ENCODE assay signal across 26 mouse cellular contexts in the genomic region with DNA sequence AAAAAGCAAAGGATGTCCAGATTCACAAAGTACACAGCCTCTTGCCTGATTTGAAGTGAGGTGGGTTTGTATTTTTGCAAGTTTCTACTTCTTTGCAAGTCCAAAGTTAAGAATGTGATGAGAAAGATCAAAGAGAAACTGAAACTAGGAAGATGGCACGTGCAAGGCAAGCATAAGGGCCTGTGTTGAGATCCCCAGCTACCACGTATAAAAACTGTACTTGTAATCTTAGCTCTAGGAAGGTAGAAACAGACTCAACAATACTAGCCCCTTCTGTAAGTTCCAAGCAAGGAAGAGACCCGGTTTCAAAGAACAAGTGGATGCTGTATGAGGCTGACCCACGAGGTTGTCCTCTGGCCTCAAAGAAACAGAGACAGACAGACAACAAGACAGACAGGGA.
DNase-seq lines count a peak whose midpoint lies in the region; ATAC-seq and TF ChIP-seq lines count a peak whose summit lies in the region.
"Had no signal": no experiment of that assay in that cellular context is flagged by ENCODE, and none has a peak within 500 bp of the region (broad histone marks: within the 10 kb centered on the region; RNA-seq: fewer than 3 reads in every experiment).

No protein-coding gene starts in this region.

- no peak overlapping the region for H3ac ChIP-seq in myocyte (ENCODE audit: control insufficient read depth, insufficient read length)

- H3K4me1 ChIP-seq in liver, postnatal 0 days (ENCODE audit: insufficient read depth) = peaks cover 7% of the 10 kb centered on the region
- no peaks in the 10 kb centered on the region for H3K4me1 ChIP-seq in liver, embryonic 11.5 days (replicated peaks; ENCODE audit: control insufficient read depth, insufficient read depth, low read length)
- H3K4me1 ChIP-seq: embryonic facial prominence, embryonic 13.5 days; forebrain, embryonic 12.5 days; hindbrain, embryonic 12.5 days; liver, embryonic 15.5 days had no signal

- H3K36me3 ChIP-seq in liver, postnatal 0 days (replicated peaks; ENCODE audit: insufficient read depth, low read length) = peaks cover 12% of the 10 kb centered on the region
- peaks cover 3% of the 10 kb centered on the region for H3K36me3 ChIP-seq in liver, embryonic 11.5 days (ENCODE audit: control insufficient read depth, insufficient read depth, low read length)
- H3K36me3 ChIP-seq in myocyte (ENCODE audit: control insufficient read depth, insufficient read depth) = no peaks in the 10 kb centered on the region
- H3K36me3 ChIP-seq: embryonic facial prominence, embryonic 13.5 days; hindbrain, embryonic 12.5 days; neural tube, embryonic 15.5 days had no signal

- TF ChIP-seq CTCF in liver, postnatal 0 days (IDR thresholded peaks at IDR 0.05; ENCODE audit: low read depth) = no peak
- no peak for TF ChIP-seq CTCF in left cerebral cortex, adult 2 months (IDR thresholded peaks at IDR 0.05)

- DNase-seq in liver, postnatal 0 days = no peak
- no peak for DNase-seq in liver, embryonic 11.5 days (ENCODE audit: low spot score)
- DNase-seq in CD4-positive helper T cell, adult 2 months (ENCODE audit: low read depth, low spot score) = peak; percentile 69
- no peak for DNase-seq in cerebellum, adult 9-10 months
- DNase-seq in left cerebral cortex, adult 2 months (ENCODE audit: extremely low spot score in 1 of 2, low spot score in 2 of 2) = no peak
- DNase-seq in frontal cortex, adult 2 months (ENCODE audit: extremely low spot score in 1 of 2, low spot score in 1 of 2) = no peak
- DNase-seq: cerebellum, adult 18-20 months; cerebellum, postnatal 36 days; embryo, embryonic 11 days; heart, postnatal 14 days; kidney, adult 18-20 months; kidney, postnatal 4 days; left cerebral cortex, postnatal 4 days; midbrain, embryonic 14.5 days; thymus, postnatal 14 days had no signal

- peak overlapping the region; percentile 26; the same call in 1 of the 2 replicates for H3K9ac ChIP-seq in liver, postnatal 0 days (replicated peaks)
- H3K9ac ChIP-seq in liver, embryonic 11.5 days (ENCODE audit: low read depth, low read length) = no peak overlapping the region
- H3K9ac ChIP-seq: embryonic facial prominence, embryonic 13.5 days; forebrain, embryonic 12.5 days; hindbrain, embryonic 12.5 days; limb, embryonic 15.5 days; liver, embryonic 15.5 days; neural tube, embryonic 15.5 days had no signal

- no peak for TF ChIP-seq POLR2A in myocyte (IDR thresholded peaks at IDR 0.05; ENCODE audit: insufficient read length, low read depth)

- no peaks in the 10 kb centered on the region for H3K9me3 ChIP-seq in liver, postnatal 0 days (ENCODE audit: low read length)
- no peaks in the 10 kb centered on the region for H3K9me3 ChIP-seq in liver, embryonic 11.5 days (ENCODE audit: control insufficient read depth, low read length)
- H3K9me3 ChIP-seq: embryonic facial prominence, embryonic 13.5 days; forebrain, embryonic 12.5 days; hindbrain, embryonic 12.5 days; limb, embryonic 15.5 days; liver, embryonic 15.5 days; neural tube, embryonic 15.5 days had no signal

- no peaks in the 10 kb centered on the region for H3K79me2 ChIP-seq in myocyte (ENCODE audit: control insufficient read depth, insufficient read depth)

- intact Hi-C loops in left cerebral cortex, adult 2 months (cut with DNase I) = no loop called here

- no peak overlapping the region for H3K27ac ChIP-seq in liver, postnatal 0 days (ENCODE audit: low read depth)
- H3K27ac ChIP-seq in liver, embryonic 11.5 days (ENCODE audit: low read depth, low read length) = no peak overlapping the region
- no peak overlapping the region for H3K27ac ChIP-seq in left cerebral cortex, adult 2 months
- H3K27ac ChIP-seq: embryonic facial prominence, embryonic 13.5 days; forebrain, embryonic 12.5 days; hindbrain, embryonic 12.5 days; limb, embryonic 15.5 days; liver, embryonic 15.5 days; neural tube, embryonic 15.5 days had no signal

- H3K4me2 ChIP-seq in liver, postnatal 0 days (ENCODE audit: low read depth, low read length) = peak overlapping the region; percentile 40; the same call in 1 of the 2 replicates
- no peak overlapping the region for H3K4me2 ChIP-seq in liver, embryonic 11.5 days
- H3K4me2 ChIP-seq in myocyte (ENCODE audit: low read depth) = peak overlapping the region; percentile 27
- H3K4me2 ChIP-seq: embryonic facial prominence, embryonic 13.5 days; forebrain, embryonic 12.5 days; heart, embryonic 11.5 days; hindbrain, embryonic 12.5 days; limb, embryonic 15.5 days; liver, embryonic 15.5 days; neural tube, embryonic 15.5 days had no signal

- H3K4me3 ChIP-seq in liver, postnatal 0 days (ENCODE audit: low read depth, low read length) = no peak overlapping the region
- H3K4me3 ChIP-seq in liver, embryonic 11.5 days (ENCODE audit: low read depth, low read length) = no peak overlapping the region
- no peak overlapping the region for H3K4me3 ChIP-seq in myocyte
- no peak overlapping the region for H3K4me3 ChIP-seq in left cerebral cortex, adult 2 months
- H3K4me3 ChIP-seq: embryonic facial prominence, embryonic 13.5 days; erythroblast, embryonic 14.5 days; forebrain, embryonic 12.5 days; hindbrain, embryonic 12.5 days; limb, embryonic 15.5 days; liver, embryonic 15.5 days; neural tube, embryonic 15.5 days had no signal

- H3K27me3 ChIP-seq in liver, postnatal 0 days (ENCODE audit: insufficient read depth, low read length) = no peaks in the 10 kb centered on the region
- H3K27me3 ChIP-seq in liver, embryonic 11.5 days (replicated peaks; ENCODE audit: control insufficient read depth, insufficient read depth, low read length) = no peaks in the 10 kb centered on the region
- no peaks in the 10 kb centered on the region for H3K27me3 ChIP-seq in myocyte (ENCODE audit: control insufficient read depth, insufficient read depth, insufficient read length)
- H3K27me3 ChIP-seq: embryonic facial prominence, embryonic 13.5 days; forebrain, embryonic 12.5 days; hindbrain, embryonic 12.5 days; limb, embryonic 15.5 days; liver, embryonic 15.5 days had no signal

- TF ChIP-seq EP300 in liver, postnatal 0 days (IDR thresholded peaks at IDR 0.05; ENCODE audit: low read depth) = no peak

- no peak for ATAC-seq in liver, postnatal 0 days
- ATAC-seq in liver, embryonic 11.5 days (replicated peaks; ENCODE audit: low FRiP score) = no peak
- peak; percentile 24 for ATAC-seq in activated CD4-positive, CD25-positive, alpha-beta regulatory T cell, adult 4 months
- ATAC-seq: lung, postnatal 0 days had no signal

- 47% methylated on average over 4 of the region's 4 CpGs for WGBS in liver, postnatal 0 days (ENCODE audit: insufficient replicate concordance)
- WGBS in liver, embryonic 11.5 days = 73% methylated on average over 4 of the region's 4 CpGs

TF ChIP-seq in myocyte, 11 proteins besides CTCF, POLR2A, EP300 and RAD21:
- TF ChIP-seq TCF12 (IDR thresholded peaks at IDR 0.05; ENCODE audit: insufficient read depth, poor library complexity, severe bottlenecking) (no peak), TCF3 (IDR thresholded peaks at IDR 0.05; ENCODE audit: insufficient read length, low read depth) (no peak), CEBPB (IDR thresholded peaks at IDR 0.05; ENCODE audit: insufficient read depth, poor library complexity, severe bottlenecking) (no peak)
TF ChIP-seq in myocyte: peak in this region for 0.
